Mouse (Mus musculus) 3T3-L1 (cell line): ENCODE measurements at regions not wholly inside any gene's neighbourhood (a gene's known extent, or its start where the extent isn't known, plus 50 kb on each side); places are given as distances from the start of the nearest gene placed in this dataset.

Source experiments
- DNase-seq: peaks from one replicate; pipeline ENCODE4 v3.0.0-alpha.2; 2015; ENCODE audit warnings: low read depth, low spot score

DNA sequence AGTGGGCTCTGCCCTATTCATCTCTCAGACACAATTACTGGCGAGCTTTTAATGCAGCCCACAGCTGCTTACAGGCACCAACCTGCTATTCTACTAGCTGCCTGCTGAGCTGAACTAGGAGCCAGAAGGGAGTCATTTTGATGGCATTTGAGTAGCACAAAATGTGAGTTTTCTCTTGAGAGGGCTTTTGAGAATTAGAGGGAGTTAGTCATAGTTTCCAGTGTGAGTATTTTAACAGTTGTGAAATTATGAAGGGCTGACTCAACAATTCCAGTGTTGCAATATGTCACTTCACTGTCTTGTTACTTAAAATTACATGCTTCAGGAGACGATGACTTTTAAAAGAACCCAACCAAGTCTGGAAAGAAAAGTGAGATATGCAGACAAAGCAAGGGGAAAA lies 54.4 kb upstream of the Ly86 start:
- DNase-seq: peak; percentile 95

DNA sequence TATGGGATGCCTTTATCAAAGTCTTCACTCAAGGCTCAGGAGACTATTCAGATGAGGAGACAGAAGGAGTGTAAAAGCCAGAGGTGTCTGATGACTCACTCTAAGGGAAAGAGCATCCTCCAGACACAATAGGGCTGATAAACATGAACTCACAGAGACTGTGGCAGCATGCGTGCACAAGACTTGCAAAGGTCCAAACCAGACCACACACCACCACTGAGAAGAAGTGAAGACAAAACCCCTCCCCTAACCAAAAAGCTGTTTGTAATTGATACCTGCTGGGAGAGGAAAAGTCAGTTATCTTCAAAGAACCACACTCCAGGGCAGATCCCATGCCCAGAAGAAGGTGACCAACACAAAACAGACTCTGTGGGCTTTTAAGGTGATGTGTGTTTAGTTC lies 56.0 kb upstream of the Ly86 start:
- DNase-seq: no peak

DNA sequence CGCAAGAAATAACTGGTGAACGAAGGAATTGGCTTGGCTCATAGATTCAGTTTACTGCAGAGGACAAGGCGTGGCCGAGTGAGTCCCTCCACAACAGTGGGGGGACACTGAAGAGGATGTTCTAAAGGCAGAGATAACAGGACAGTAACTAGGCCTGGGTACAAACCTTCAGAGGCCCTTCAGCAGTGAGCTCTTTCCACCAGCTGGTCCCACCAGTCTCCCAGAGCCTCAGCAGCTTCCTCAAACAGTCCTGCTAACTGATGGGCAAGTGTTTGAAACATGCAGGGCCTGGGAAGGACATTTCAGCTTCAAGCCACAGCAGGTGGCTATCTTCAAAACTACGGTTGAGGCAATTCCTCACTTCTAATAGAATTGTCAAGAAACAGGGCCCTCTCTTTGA lies 62.5 kb upstream of the Ly86 start:
- no peak for DNase-seq

DNA sequence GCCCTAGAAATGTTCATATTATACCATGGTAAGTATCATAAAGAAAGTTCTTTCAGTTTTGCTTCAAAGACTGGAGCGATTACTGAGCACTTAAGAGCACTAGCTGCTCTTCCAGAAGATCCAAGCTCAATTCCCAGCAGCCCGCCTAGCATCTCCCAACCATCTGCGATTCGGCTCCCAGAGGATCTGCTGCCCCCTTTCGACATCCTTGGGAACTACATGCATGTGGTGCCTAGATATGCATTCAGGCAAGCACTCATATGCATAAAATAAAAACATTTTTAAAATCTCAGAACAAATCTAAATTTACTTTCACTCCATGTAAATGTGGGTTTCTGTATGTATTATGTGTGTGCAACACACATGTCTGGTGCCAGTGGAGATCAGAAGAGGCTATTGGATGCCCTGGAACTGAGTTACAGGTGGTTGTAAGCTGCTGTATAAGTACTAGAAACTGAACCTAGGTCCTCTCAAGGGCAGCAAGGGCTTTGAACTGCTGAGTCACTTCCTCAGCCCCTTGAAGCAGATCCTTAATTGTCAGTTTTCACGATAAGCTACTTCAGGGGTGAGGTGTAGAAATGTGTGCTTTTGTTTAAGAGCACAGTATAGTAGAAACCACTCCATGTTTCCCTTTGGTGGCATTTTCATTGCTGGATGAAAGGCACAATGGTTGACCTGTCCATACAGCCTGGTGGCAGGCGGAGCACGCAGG lies 65.8 kb upstream of the Ly86 start:
- no peak for DNase-seq

DNA sequence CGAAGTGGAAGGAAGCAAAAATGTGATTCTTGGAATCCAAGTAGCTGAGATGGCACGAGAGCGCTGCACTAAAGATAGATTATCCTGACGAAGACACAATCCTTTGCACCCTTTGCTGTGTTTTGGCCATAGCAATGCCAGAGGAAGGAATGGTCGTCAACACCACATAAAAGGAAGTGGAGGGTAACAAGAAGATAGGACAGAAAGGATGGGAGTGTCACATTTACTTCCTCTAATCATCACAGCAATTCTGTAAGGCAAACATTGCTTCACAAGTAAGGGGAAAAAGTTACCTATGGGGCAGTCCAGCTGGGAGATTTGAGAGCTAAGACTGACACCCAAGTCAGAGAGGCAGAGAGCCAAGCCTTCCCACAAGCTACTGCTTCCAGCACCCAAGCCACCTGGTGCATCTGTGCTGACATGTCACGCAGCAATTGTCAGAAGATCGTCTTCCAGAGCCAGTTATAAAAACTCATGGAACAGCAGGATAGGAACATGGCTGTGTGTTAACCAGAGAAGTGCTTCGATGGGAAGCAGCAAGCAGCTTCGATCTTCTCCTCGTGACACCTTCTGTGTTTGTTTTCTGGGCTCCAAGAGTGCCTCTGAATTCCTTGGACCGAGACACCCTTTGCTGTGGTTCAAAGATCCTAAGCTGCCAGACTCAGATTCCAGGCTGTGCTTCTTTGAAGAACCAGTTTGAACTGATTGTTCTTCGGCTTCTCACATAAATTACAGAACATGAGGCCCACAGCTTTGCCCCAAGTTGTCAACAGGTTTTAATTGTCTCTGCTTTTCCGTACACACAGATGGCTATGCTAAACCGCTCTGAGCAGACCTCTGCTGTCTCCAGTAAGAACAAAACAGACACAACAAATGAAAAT lies 95.2 kb upstream of the Ly86 start:
- no peak for DNase-seq

DNA sequence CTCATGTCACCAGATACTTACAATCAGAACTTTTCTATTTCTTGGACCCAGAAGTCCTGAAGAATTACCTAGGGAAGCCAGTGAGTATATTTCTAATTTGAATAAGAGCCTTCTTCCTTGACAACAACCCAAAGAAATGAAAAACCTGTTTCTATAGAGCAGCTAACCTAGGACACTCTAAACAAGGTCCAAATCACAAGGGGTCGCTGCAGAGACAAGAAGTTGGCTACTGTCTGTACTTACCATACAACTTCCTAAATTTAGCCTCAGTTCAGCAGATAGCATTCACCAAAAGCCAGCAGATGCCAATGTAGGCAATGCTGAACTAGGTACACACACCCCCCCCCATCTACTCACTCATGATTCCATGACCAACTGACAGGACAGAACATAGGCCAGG lies 96.3 kb upstream of the Ly86 start:
- no peak for DNase-seq

DNA sequence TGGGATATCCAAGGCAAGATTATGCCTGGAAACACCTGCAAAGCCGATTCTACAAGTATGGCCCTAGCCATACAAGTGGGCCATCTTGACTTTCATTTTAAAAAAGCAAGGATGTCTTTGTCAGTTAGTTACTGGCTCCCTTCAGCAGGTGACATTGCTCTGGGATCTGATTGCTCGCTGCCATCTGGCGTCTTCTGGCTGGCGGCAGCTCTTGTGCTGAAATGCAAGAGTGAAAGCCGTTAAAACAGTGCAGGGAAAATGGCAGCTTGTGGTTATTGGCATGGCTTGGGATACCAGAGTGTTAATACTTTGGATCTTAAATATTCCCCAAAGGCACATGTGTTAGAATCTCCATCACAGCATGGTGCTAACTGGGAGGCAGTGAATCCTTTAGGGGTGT lies 105.0 kb upstream of the Ly86 start:
- DNase-seq: no peak

DNA sequence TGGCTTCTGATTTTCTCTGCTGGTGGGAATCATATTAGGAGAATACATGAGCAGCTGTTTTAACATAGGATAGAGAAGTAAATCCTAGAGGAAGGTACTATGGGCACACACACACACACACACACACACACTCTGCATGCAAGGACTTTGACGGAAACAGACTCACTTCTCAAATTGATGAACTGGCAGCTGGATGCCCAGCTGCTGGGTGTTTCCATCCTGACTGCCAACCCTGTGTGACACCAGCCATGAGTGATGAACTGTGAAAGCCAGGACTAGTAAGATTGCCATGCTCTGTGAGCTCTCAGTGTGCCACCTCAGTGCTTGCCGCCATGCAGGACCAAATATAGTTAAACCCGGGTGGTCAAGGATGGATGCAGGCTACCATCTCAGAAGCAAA lies 107.7 kb upstream of the Ly86 start:
- no peak for DNase-seq

DNA sequence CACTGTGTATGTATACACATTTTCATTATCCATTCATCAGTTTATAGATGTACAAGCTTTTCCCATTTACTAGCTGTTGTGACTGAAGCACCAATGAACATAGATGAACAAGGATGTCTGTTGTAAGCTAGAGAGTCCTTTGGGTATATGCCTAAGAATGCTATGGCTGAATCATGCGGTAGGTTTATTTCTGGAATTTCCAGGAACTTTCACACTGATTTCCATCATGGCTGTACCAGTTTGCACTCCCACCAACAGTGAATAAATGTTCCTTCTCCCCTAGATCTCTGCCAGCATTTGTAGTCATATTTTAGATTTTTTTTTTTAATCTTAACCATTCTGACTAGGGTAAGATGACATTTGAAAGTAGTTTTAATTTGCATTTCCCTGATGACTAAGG lies 119.2 kb upstream of the Ly86 start:
- no peak for DNase-seq

DNA sequence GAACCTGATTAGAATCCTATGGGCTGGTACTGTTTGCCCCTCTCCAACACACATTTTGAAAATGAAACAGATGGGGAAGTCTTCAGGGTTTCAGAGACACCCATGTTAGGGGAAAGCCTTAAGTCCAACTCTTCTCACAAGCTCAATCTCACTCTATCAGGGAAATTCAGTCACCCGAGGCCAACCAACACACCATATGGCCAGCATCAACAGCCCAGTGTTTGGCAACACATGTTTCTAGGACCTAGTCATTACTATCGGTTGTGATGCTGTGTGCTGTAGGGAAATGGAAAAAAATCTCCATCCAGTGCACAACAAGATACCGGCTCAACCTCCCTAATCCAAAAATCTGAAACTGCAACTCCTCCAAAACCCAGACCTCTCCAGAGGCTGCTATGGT lies 124.6 kb upstream of the Ly86 start:
- no peak for DNase-seq

DNA sequence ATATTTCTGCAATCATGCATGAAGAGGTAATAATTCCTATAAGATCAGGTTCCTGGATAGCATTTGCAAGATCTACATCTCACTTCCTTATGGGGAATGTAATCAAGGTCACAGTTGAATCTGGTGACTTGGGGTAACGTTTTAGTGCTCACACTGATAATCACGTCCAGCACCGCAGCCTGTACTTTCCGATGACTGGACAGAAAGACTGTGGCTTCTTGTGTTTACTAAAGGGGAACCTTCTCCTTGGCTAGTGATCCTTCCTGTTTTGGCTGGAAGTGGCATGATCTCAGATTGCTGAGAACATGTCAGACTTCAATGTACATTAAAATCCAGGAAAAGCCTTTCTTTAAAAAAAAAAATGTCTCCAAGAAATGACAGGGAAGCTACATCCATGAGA lies 126.4 kb upstream of the Ly86 start:
- DNase-seq: no peak

DNA sequence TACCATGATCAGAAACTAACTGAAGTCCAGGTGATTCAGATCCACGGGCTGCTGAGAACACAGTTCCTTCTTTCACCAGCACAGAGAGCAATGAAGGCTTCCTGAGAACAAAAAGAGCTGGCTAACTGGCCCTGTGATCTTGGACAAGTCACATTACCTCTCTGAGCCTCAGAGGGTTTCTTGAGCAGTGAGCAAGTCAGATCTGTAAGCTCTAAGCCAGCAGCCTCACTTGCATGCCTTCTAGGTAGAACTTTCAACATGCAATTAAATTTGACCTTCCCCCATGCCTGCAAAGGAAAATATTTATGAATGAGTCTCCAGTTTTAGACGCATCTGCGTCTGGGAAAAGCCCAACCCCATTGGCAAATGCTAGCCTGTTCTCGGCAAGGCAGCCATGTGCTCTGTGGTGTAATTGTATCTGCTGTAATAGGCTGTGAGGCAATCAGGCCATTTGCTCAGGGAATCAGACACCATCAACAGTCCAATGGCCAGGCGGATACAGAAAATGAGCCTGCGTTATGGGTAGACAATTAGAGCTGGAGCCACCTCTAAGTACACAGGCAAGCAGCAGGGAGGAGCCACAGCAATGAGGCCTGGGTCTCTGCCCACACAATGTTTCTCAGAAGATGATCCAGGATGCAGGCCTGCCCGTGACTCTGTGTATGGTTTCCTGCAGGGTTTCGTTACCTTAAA lies 130.3 kb upstream of the Ly86 start:
- no peak for DNase-seq

DNA sequence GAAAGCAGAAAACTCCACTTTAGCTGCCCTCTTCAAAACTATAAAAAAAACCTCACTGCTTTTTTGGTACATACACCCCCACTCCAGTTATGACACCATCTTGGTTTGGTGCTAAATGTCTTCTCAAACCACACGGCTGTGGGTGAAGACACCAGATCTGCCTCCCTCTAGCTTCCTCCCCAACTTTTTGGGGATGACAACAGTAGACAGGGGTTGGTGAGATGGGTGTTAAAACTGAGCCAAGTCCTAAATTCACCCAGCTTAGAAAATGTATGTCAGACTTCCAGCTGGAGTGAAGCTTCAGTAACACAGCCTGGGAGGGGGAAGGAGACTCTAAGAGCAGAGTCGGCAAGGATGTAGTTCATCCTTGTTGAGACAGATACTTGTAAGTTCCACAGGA lies 147.1 kb upstream of the F13a1 start:
- no peak for DNase-seq

DNA sequence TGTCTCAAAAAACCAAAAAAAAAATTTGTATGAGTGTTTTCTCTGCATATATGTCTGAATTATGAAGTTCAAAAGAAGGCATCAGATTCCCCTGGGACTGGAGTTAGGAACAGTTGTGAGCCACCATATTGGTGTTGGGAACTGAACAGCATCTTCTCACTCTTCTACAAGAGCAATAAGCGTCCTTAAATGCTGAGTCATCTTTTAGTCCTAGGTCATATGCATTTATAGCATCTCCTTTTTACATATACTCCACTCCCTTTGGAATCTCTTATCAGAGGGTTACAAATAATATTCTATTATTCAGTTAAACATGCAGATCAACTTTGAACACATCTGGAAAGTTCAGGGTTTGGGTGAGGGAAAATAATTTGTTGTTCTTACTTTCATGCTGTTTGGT lies 145.8 kb upstream of the F13a1 start:
- no peak for DNase-seq

DNA sequence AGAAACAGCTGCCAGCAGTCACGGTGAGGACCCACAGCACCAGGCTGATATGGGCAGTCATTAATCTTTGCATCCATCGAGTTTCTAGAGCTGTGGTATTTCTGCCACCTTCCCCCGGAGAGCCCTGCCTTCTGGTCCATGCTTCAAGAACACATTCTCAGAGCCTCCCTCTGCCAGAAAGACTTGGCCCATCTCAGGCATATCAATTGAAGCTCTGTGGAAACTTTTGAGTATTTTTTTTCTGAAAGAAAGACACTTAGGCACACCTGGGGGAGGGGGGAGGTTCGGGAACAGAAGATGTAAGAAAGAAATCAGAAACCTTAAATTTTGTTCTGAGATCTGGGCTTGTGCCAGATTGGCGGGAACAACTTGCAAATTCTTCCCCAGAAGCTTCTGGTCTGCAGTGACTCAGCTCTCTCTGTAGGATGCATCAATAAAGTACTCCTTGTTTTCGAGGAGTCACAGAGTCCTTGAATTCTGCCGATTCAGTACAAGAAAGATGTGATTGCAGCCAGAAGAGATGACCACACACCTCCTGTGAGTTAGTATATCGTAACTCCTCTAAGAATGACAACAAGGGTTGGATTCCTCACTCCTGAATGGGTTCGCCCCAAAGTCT lies 131.2 kb upstream of the F13a1 start:
- DNase-seq: peak; percentile 53

DNA sequence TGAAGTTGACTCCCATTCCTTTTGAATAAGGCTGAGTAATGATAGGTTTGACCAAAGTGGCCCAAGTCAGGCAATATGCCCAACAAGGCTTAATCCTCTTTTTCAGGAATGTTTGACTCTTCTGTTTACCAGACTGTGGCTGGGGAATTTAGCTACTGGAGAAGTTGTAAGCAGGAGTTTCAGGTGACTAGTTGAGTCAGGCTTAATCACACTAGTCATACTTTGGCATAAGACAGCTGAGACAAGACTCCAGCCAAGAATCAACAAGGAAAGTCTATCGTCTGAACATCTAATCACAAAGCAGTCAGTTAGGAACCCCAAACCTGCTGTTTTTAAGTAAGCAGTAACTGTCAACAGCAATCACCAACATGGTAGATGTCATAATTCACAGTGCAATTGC lies 126.5 kb upstream of the F13a1 start:
- peak; percentile 43 for DNase-seq

DNA sequence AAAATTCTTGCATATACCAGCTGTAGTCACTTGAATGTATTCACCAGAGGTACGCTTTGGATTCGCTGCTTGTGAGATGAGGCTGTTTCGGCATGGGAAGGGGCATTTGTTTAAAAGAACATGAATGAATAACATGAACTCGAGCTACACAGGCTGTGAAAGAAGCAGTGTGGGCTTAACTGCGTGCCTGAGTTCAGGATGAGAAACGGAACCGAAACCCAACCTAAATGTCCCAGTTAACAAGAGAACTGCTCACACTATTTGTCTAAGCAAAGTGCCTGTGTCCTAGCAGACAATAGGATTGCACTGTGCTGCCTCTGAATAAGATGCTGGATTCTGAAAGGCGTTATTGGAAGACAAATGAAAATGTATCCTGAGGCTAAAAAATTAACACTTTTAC lies 126.0 kb upstream of the F13a1 start:
- no peak for DNase-seq

DNA sequence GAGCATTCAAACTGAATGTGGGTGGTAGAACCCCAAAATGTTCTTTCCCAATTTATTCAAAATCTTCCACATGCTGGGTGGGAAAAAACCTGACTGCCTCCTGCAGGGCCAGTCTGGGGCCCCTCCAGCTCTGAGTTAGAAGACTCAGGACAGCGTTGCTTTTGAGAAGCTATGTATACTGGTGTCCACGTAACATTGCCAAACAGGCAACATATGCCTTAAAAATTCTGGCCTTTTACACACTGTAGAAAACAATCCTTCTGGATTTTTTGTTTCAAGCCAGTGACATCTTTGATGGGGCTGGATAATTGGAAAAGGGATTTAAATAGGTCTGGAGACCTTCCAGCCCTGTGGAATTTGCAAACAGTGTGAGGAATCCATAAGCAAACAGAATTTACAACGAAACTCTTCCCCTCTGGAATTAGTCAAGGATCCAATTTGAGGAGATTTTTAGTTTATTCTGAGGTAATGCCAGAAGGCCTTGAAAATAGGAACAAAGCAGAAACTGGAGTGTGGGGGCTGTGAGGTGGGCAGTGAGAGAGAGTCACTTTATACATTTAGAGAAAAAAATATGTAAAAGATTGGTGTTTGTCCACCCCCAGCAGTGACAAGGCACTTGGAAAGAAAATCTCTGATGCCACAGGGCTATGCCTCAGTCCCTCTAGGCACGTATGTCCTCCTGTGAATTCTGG lies 108.9 kb upstream of the F13a1 start:
- no peak for DNase-seq

DNA sequence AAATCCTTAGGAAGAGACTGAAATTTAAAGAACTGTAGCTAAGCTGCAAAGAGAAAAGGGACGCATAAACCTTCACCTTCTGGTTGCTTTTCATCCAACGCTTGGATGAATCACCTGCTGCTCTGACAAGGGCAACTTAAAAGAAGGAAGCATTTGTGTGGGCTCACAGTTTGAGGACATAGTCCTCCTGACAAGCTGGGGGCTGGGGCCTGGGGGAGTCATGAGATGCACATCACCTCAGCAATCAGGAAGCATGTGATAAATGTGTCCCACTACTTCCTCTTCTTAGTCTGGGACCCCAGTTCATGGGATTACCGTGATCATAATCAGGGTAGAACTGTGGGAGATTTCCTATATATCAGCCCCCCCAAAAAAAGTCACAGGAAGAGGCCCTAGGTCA lies 107.8 kb upstream of the F13a1 start:
- no peak for DNase-seq

DNA sequence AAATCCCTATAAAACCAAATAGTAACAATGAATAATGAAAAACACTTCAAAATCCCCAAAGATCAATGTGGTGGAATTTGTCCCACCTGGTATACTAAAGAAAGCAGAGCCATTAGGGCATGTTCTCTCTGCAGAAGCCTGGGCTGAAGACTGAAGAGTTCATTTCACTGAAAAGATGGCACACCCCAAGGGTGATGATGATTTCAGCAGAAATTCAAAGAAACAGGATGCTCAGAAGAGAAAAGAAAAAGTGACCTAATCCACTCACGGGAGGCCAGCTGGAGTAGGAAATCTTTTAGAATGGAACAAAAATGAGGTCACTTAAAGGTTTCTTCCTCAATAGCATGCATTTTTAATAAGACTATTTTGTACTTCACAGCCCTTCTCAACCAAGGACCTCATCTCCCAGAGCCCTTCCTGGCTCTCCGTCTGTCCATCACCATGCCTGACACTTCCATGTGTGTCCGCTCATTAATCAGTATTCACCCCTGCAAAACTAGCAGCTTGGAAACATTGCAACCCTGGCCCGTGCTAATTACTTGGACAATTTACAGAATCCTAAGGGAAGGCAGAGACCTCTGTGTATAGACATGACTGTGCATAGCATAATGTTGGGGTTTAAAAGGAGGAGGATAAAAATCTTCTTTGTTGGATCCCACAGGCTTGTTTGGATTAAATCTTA lies 101.9 kb upstream of the F13a1 start:
- DNase-seq: no peak

DNA sequence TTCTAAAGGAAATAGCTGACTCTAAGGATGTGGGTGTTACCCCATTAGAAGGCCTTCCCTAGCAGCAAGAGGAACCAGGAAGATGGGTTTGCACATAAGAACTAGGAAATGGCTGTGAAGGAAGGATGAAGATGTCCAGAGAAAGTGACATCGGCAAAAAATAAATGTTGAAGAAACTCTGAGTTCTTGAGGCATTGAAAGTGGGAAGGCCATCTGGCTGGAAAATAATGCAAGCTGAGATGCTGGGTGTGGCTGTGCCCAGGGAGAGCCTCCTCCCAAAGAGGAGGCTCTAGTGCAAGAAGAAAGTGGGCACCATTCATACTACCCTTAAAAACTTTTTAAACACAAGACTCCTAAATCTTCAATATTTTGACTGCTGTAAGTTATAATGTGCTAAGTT lies 99.9 kb upstream of the F13a1 start:
- no peak for DNase-seq
